Mouse (Mus musculus): ENCODE measurements around the gene Slc32a1.

The Slc32a1 gene

DNA sequence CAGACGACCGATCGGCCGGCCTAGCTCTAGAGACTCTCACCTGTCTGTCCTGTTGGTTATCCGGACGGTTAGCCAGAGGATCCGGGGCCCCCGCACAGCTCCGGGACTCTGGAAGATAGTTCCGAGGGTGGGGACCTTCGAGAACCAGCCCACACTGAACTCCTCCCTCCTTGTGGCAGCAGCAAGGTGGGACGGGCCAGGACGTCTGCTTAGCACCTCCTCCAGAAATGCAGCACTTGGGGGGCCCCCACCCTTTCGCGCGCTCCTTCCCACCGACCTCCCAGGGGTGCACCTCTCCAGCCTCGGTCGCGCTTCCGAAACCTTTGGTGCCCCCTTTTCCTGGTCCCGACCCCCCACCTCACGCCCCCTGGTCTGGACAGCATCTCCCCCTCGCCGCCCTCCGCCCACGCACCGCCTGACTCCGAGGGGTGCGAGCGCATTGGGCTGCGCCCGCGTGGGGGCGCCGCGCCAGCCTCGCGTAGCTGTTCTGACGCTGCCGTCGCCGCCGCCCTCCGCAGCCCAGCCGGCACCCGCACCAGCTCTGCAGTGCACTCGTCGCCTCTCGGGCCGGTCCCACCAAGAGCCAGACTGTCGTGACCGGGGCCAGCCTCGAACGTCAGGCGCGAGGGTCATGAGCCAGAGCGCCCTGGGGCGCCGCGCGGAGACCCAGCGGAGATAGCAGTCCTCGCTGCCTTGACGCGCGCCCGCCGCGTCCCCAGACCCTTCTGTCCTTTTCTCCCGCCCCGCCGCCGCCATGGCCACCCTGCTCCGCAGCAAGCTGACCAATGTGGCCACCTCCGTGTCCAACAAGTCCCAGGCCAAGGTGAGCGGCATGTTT lies at the start of gene Slc32a1:
Gene Slc32a1 (plus strand): TSS at position 280 of the 838 bp plus-strand sequence.
- DNase-seq: no peak

DNA sequence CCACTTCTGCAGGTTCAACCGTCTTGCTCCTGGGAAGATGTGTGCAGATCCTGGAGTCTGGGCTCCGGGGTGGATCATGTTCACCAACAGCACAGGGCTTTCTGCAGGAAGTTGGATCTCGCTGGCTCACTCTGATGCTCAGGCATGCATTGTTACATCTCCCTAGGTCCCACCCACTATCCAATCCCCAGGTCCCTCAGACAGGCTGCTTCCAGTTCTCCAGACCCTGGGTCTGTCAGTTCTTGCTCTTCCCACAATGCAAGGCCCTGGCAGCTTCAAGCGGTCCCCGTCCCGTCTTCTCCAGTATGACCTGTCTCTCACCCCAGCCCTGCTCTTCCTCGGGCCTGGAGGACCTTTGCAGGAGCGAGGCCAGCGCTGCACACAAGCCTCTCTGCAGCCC lies 49.8 kb upstream of the Slc32a1 start:
- DNase-seq: no peak

DNA sequence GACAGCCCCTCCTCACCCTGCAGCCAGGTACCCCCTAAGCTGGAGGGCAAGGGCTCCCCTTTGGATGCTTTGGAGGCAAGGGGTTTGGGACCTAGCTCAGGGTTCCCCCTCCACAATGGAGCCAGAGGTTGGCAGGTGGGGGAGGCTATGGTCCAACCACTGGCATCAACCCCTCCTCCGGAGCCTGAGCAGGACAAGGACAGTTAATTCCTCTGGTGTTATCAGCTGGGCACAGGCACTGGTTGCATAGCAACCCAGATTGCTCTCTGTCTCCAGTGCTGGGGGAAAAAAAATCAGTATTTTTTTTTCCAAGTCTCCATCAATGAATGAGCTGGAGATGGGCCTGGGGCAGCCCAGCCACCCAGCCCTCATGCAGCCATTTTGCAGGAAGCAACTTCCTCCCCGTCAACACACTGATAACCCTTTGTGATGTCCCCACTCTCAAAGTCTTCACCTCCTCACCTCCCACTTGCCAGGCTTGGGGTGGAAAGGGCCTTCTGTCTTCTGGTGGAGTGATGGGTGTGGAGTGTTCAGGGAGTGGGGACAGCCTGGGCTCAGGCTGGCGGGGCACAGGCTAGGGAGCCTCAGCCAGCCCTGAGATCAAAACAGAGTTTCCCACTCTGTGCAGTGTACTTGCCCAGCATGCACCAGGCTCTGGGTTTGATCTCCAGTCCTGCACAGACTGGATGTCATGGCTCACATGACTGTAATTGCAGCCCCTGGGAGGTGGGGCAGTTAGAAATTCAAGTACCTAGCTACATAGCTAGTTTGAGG lies 49.0 kb upstream of the Slc32a1 start:
- DNase-seq: no peak

DNA sequence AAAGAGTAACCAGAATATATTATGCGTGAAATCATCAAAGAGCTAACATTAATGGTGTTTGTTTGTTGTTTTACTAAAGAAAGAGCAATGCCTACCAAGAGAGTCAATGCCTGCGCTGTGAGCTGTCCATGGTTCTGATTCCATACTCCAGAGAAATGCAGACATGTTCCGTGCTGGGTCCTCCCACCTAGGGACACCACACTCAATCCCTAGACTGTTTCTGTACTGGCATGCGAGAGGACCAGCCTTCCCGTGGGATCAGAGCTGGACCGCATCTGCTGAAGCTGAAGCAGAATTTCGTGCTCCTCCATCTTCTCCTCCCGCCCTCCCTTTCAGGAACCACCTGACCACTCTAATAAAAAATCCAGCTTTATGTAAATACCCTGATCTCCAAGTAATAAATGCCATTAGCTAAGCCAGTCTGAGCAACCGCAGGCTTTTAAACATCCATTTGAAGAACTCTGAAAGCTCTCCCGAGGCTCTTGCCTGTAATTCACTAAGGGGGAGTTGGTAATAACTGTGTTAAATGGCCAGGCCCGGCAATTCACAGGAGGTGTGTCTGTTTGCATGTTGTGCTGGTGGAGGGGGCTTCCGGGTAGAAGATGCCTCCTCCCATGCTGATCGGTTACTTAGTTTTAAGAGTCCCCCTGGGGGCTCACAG lies 40.0 kb upstream of the Slc32a1 start:
- peak; percentile 84 for DNase-seq

DNA sequence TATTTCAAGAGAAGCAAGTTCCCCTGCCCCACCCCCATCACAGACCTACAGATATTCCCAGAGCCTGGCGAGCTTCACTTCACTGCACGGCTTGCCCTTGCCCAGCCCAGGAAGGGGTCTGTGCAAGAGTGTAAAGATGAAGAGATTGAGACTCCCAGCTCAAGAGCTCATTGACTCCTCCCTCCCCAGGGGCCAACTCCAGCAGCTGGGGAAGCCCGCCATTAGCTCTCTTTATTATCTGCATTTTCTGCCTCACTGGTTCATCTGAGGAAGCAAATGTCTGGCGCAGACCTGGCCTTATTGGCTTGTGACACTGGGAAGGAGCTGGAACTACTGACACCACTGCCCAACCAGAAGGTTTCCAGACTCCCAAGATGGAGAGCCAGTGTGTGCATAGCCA lies 30.6 kb upstream of the Slc32a1 start:
- DNase-seq: no peak

DNA sequence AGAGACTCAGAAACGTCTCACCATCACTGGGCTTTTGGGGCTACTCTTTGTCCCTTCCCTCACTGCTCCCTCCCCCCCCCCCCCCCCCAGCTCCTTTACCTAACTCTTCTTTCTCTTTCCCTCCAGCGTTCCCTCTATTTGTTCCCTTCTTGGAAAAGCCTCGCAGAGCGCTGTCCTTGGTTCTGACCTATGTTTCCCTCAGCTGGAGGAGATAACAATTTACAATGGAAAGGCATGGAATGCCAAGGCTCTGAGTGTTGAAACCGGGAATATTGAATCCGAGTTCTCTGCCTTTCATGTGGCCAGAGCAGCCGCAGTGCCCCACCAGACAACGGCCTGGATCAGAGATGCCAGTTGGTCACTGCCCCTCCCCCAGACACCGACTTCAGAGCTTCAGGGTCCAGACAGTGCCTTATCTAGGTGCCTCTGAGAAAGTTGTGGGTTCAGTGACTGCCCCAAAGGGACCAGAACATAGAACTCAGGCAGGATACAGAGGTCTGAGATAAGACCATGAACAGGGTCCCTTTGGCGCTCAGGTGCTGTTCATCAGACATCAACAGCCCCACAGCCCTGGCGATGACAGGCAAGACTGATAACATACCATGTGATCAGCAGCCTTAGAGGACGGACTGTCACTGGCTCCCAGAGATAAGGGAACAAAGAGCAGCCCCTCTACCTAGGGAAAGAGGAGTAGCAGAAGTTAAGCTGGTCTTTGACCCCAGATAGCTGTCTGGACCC lies 25.8 kb upstream of the Slc32a1 start:
- DNase-seq: peak; percentile 54

DNA sequence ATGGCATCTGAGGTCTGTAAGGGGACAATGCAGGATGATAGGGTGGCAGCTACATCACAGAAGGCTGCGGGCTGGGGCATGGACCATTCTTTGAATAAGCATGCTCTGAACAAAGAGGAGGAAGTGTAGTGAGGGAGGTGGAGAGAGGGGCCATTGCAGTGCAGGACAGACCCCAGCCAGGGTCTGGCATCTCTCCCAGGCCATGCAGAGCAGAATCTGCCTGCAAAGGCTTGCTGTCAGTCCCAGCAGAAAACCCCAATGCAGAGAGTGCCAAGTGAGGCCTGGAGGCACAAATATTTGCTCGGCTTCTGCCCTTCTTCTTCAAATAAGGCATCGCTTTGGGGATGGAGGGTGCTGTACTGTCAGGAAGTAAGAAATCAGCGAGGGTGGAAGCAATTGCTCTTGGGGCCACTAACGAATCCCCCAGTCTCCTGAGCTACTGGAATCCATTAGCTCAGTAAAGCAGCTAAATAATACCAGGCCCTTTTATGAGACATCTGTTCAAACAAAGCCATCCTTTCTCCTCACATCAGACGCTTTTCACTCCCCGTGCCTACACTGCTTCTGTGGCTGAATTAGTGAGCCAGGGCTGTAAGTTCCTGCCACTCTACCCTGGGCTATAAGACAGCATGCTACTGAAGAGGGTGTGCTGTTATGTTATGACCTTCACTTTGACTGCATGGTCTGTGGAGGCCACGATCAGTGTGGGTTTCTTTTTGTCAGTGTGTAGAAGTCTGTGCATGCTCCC lies 21.9 kb upstream of the Slc32a1 start:
- DNase-seq: no peak

DNA sequence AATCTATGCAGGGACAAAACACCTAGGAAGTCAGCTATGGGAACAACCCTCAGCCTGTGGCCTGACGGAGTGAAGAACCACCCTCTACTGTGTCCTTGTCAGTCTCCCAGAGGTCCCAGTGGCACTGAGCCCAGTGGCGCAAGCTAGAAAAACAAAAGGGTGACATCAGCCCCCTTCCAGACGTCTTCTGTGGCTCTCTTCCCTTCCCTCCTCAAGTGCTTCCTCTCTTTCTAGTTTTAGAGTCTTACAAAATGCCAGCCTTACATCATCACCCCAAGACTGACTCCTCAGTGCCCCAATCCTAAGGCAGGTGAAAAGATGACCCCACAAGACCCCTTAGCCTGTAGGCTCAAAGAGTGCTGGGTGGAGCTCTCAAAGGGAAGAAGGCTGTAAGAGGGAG lies 20.1 kb upstream of the Slc32a1 start:
- DNase-seq: no peak

DNA sequence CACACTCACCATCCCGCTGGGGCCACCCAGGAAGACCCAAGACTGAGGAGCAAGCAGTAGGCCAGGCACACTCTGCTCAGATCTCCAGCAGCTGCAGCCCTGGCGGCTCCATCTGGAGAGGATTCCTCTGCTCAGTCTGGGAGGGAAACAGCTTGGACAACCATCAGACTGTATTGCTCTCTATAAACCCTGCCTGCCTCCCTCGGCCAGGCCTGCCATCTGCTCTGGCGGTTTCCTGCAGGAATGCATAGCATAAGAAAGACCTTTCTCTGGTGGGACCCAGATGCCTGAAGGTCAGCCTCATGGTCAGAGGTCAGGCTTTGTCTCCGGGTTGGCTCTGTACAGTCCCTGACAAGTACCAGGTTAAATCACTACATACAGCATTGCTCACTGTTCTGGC lies 19.3 kb upstream of the Slc32a1 start:
- no peak for DNase-seq

DNA sequence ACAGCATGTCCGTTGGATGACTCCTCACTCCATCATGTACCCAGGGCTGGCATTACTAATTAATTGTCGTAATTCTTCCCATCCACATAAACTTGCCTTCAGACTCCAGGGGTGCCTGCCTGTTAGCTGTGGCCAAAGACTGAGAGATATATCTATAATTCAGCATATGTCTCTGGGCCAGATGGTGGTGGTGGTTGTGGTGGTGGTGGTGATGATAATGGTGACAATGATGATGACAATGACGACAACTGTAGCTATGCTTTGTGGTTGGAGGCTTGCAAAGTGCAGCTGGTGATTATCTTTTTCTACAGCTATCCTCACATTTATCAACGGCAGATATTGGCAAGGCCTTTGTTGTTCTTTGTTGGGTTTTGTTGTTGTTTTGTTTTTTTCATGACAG lies 17.2 kb upstream of the Slc32a1 start:
- no peak for DNase-seq

DNA sequence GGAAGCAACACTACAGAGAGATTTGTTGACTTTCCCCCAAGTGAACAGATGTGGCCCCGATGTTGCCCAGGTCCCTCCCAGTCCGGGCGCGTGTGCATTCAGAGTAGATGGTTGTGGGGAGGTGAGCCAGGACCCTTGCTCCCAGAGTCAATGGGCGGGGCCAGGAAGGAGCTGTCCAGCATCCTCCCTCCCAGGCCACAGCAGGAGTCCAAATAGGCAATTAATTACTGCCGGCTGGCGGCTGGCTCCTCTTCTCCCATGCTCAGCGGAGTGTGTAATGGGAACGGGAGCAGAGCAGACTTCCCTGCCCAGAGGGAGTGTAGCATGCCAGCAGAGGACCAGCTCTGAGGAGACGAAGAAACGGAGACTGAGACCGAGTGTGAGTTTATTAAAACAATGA lies 15.5 kb upstream of the Slc32a1 start:
- DNase-seq: peak; percentile 61

DNA sequence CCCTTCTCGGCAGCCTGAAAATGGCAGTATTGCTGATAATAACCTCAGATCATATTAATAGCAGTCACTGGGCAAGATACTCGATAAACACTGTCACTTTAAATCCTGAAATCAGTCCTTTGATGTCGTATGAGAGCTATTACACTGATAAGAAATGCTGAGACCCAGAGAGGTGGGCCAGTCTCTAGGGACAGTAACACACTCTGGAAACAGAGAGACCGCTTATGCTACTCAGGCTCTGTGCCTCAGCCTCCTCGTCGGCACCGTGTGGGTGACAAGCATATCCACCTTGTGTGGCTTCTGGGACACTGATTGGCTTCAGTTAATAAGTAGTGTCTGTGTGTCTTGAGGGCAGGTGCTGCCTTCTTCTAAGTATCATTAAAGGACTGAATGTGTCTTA lies 15.0 kb upstream of the Slc32a1 start:
- DNase-seq: no peak

DNA sequence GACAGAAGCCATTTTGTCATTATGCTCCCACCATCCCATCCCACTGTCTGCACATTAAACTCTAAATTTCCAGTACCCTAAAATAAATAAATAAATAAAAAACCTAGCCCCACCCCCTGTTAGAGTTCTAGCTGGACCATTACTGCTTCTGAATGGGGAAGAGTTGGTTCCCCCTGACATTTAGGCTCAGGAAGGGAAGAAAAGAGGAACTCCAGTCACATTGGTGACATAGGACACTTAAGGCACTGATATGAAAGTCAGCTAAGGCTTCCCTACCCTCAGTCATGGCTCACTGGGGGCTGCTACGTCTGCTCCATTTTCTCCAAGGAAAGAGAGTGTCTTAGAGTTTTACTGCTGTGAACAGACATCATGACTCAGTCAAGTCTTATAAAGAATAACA lies 13.8 kb upstream of the Slc32a1 start:
- DNase-seq: no peak

DNA sequence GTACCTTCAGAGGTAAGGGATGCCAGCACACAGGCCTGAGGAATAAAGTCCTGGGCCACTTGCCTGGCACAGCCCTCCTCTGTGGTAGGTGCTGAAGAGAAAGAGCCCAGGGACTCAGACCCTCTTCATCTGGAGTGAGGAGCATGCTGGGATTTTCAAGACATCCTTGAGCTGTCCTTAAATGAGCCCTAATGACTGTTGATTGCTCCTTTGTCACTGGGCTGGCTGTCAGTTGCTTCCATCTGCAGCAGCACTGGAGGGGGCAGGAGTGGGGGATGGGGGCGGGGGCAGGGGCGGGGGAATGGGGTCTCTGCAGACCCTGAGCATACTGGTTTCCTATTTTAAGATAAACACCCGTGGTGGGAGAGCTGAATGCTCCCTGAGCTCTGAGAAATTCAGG lies 10.1 kb upstream of the Slc32a1 start:
- no peak for DNase-seq

DNA sequence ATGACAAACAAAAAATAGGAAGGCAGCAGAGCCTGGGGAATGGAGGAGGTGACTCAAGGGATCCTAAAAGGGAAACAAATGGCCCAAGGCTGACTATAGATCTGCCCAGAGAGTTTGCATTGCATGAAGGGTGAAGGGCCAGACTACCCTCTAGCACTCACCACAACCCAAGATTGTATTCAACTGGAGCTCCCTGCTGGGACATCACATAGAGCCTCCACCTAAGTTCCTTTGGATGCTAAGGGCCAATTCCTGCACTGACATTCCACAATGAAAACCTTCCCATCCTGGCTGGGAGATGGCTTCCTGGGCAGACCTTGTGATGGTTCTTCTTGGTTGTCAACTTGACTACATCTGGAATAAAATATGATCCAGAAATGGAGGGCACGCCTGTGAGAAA lies 9.2 kb upstream of the Slc32a1 start:
- DNase-seq: no peak

DNA sequence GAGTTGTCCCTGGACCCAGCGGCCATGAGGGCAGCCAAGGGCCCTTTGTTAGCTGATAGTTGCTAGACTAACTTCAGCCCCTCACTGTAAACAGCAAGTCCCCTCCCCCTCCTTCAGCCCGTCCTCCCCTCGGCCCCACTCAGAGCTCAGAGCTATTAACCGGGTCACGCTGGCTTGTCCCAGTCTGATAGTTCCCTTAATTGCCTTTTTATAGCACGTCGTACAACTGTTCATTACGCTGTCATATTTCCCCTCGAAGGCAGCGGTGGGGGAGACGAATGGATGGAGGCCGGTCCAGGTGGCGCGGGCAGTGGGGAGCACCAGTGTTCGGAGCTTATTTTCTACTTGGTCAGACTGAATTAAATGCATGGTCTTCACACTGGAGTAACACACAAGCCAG lies 7.9 kb upstream of the Slc32a1 start:
- DNase-seq: no peak

DNA sequence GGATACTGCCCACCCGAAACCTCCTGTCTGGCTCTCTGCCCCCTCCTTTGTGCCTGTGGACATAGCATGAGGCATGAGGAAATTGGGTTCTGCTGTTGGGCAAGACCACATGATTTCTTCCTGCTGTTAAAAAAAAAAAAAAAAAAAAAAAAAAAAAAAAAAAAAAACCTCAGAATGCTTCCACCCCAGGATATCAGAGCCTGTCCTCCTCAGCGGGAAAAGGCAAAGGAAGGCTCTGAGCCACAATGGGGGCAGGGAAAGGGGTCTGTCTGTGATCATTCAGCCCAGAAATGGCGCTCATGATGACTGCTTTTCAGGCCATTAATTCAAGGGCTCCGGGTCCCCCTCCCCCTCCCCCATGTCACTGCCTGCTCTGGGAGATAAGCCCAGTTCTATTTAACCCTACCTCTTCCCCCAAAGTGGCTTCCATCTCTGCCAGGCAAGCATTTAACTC lies 4.0 kb upstream of the Slc32a1 start:
- no peak for DNase-seq

DNA sequence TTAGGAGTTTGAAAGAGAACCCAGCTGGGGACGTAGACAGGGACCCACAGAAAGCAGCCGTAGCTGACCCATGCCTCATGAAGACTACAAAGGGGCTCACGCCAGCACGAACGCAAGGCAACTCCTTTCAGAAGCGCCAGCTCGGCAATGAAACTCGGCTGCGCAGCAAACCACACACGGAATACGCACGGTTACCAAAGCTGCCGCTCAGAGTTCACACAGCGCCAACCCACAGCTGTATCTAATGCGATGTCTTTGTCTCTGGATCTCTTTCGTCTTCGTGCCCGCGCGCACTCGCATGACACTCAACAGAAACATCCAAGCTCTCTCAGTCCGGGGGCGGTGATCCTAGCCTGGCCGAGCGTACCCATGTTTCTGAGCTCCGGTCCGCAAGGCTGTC lies 886 bp upstream of the Slc32a1 start:
- DNase-seq: no peak

DNA sequence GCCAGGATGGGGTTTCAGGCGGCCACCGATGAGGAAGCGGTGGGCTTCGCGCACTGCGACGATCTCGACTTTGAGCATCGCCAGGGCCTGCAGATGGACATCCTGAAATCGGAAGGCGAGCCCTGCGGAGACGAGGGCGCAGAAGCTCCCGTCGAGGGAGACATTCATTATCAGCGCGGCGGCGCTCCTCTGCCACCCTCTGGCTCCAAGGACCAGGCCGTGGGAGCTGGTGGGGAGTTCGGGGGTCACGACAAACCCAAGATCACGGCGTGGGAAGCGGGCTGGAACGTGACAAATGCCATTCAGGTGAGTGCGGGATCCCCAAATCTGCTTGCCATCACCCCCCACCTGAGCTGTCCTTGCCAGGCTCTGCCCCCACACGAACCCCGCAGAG lies 756 bp downstream of the Slc32a1 start:
- no peak for DNase-seq

DNA sequence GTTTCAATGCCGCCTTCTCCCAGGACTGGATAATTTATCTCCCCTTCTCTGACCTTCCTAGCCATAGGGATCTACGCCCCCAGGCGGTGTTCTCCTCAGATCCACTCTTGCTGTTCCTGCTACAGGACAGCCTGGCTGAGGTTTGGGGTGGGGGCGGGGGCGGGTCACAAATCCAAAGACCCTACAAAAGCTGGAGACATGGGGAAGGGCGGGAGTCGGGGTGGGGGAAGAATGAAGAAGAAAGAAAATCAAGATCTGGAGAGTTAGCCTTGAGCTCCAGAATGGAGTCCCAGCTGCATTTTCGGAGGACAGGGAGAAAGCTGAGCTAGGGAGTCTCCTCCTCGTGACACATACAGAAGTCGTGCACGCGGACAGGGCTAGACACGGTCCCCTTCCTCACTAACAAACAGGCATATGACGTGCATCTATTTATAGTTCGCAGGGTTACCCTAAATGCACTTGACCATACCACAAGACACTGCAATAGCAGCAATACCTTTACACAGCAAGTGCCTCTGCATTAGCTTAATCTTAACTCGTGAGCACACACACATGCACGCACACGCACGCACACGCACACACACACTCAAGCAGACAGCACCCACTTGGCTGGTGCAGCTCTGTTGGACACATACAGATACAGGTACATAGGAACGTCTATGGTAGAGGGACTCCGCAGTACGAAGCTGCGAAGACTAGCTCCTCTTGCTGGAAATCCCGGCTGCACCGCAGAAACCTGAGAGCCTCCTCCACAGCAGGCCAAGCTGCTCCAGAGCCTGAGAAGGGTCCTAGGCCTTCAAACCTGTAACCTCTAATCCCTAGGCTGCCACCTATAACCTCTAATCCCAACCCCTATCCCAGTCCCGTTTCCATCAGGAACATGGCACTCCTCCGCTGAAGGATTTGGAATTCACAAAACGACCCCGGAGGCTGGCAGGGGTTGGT lies 1.4 kb downstream of the Slc32a1 start:
- no peak for DNase-seq

DNA sequence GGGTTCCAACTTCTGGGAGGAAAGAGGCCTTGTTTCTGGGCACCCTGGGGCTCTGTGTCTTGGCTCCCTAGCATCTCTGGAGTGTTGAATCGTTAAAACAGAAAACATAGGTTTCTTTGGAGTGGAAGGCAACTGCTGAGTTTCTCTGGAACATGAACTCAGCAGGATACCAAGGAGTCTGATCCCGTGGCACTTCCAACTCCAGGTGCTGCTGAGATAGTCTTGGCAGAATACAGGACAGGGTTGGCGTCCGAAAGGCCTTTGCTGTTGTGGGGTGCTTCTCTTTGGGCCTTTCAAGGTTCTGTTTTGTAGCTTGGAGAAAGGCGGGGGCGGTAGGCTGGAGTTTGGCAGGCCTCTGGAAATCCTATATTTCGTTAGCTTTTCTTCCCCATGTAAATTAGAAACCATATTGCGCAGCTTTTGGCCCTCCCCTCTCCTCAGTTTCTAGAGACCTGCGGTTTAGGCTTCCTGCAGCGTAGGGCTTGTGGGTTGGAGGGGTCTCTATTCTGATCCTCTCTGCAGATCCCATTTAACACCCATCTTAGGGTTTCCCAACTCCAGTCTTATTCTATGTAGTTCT lies 2.2 kb downstream of the Slc32a1 start:
- DNase-seq: peak; percentile 36
